Mouse (Mus musculus) heart, embryonic 12.5 days (tissue): ENCODE data around the gene Pdk2. TPM values are rescaled to one million over a fixed set of nuclear protein-coding genes. Genes with fewer than 3 reads are reported as not detected.

Experiments used
- ATAC-seq: fragments of 200-750 bp; cut with Nextera tagmentation; 2 replicates; pipeline ENCODE4 v1.8.0; 2017; ENCODE audit warnings: moderate TSS enrichment, moderate library complexity; ENCODE audit not compliant: insufficient number of reproducible peaks, low FRiP score
- H3K27ac ChIP-seq: fragments of 300-500 bp; sonication (generic); 2 replicates; pipeline ENCODE4 v1.5.1; 2016; ENCODE audit warnings: mild to moderate bottlenecking, moderate library complexity; ENCODE audit not compliant: poor library complexity, severe bottlenecking
- H3K27me3 ChIP-seq: fragments of 300-500 bp; sonication (generic); replicated peaks from 2 replicates; pipeline ENCODE4 v1.6.1; 2016; ENCODE audit warnings: mild to moderate bottlenecking, moderate library complexity
- H3K36me3 ChIP-seq: fragments of 300-500 bp; sonication (generic); 2 replicates; pipeline ENCODE4 v1.6.1; 2016; ENCODE audit warnings: mild to moderate bottlenecking, moderate library complexity
- H3K4me1 ChIP-seq: fragments of 300-500 bp; sonication (generic); replicated peaks from 2 replicates; pipeline ENCODE4 v1.6.1; 2016; ENCODE audit warnings: mild to moderate bottlenecking
- H3K4me2 ChIP-seq: fragments of 300-500 bp; sonication (generic); 2 replicates; pipeline ENCODE4 v1.6.1; 2016; ENCODE audit warnings: mild to moderate bottlenecking, moderate library complexity
- H3K4me3 ChIP-seq: fragments of 300-500 bp; sonication (generic); 2 replicates; pipeline ENCODE4 v1.5.1; 2016; ENCODE audit warnings: mild to moderate bottlenecking
- H3K9ac ChIP-seq: fragments of 300-500 bp; sonication (generic); 2 replicates; pipeline ENCODE4 v1.6.1; 2016; ENCODE audit warnings: mild to moderate bottlenecking, moderate library complexity
- H3K9me3 ChIP-seq: fragments of 300-500 bp; sonication (generic); replicated peaks from 2 replicates; pipeline ENCODE4 v1.6.1; 2016; ENCODE audit warnings: mild to moderate bottlenecking, moderate library complexity
- WGBS: fragments of 180-500 bp; shearing (Covaris S2); methylation state at CpG from one replicate; pipeline ENCODE4 v1.1.7; 2016; 5-methylcytosine and 5-hydroxymethylcytosine counted together
- polyA plus RNA-seq: library from polyadenylated mRNA; unstranded; fragments of >200 nt; fragmentation: Nextera tagmentation; extraction: Ambion mirVana; gene quantifications from 2 replicates; pipeline ENCODE4 v1.2.1, GENCODE M21; 2016

Pdk2 gene
- polyA plus RNA-seq, 1 experiment from 2014 or later, result 65.1 TPM

DNA sequence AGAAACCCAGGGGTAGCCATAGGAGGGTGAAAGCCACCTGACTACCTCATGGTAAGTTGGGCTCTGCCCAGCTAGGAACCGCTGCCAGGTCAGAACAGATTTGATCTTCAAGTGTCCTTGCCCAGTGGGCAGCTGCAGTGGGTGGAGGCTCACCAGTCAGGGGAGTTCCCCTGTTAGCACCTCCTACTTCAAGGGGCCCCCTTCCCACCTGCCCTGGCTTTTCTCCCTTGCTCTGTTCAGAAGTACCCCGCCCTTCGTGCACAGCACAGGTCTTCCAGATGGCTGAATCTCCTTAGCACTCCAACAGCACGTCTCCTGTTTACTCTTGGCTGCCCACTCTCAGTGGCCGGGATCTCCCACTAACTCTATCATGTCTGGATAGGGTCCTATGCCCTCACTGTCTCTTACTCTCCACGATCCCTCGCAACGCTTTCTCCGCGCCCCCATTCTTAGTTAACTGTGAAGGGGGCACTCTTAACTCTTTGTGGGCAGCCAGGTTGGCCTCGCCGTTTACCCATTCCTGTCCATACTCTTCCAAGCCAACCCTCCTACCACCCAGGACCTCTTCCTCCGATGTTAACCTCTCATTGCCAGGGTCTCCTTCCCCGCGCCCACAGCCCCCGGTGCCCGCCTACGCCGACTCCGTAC is 539 bp downstream of the Pdk2 start:
- H3K36me3 ChIP-seq, result peaks cover 48% of the 10 kb centered on the region
- peak overlapping the region; percentile 90 for H3K9ac ChIP-seq
- peak; percentile 63 for ATAC-seq
- peaks cover 14% of the 10 kb centered on the region; the same call in 1 of the 2 replicates for H3K4me1 ChIP-seq
- H3K9me3 ChIP-seq, result no peaks in the 10 kb centered on the region
- H3K4me3 ChIP-seq, result peak overlapping the region; percentile 75
- H3K4me2 ChIP-seq, result peak overlapping the region; percentile 88
- peaks cover 11% of the 10 kb centered on the region for H3K27me3 ChIP-seq
- H3K27ac ChIP-seq, result peak overlapping the region; percentile 73
- WGBS, result under 1% methylated on average over 20 of the region's 20 CpGs

DNA sequence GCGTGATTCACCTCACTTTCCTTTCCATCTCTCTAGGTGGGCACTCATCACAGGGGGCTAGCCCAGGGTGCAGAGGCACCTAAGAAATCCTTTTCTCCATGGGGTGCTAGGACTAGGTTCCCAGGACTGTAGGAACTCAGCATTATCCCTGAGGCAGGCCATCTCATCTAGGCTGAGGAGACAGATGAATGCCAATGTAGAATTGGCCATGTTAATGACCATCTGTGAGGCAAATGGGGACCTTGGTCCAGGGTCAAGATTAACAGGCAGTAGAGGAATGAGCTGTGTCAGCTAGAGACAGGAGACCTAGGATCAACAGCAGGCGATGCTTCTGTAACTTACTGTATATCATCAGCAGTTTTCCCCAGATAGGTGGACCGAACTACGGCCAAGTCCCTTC is 1.4 kb downstream of the Pdk2 start:
- peak overlapping the region; percentile 75; the same call in 1 of the 2 replicates for H3K4me3 ChIP-seq
- no peak for ATAC-seq
- peaks cover 14% of the 10 kb centered on the region for H3K27me3 ChIP-seq
- WGBS, result 81% methylated on average over 4 of the region's 4 CpGs
- no peaks in the 10 kb centered on the region for H3K9me3 ChIP-seq
- H3K27ac ChIP-seq, result peak overlapping the region; percentile 73; the same call in 1 of the 2 replicates
- H3K36me3 ChIP-seq, result peaks cover 47% of the 10 kb centered on the region
- H3K4me1 ChIP-seq, result peaks cover 14% of the 10 kb centered on the region; the same call in 1 of the 2 replicates
- H3K9ac ChIP-seq, result peak overlapping the region; percentile 90
- H3K4me2 ChIP-seq, result peak overlapping the region; percentile 88

DNA sequence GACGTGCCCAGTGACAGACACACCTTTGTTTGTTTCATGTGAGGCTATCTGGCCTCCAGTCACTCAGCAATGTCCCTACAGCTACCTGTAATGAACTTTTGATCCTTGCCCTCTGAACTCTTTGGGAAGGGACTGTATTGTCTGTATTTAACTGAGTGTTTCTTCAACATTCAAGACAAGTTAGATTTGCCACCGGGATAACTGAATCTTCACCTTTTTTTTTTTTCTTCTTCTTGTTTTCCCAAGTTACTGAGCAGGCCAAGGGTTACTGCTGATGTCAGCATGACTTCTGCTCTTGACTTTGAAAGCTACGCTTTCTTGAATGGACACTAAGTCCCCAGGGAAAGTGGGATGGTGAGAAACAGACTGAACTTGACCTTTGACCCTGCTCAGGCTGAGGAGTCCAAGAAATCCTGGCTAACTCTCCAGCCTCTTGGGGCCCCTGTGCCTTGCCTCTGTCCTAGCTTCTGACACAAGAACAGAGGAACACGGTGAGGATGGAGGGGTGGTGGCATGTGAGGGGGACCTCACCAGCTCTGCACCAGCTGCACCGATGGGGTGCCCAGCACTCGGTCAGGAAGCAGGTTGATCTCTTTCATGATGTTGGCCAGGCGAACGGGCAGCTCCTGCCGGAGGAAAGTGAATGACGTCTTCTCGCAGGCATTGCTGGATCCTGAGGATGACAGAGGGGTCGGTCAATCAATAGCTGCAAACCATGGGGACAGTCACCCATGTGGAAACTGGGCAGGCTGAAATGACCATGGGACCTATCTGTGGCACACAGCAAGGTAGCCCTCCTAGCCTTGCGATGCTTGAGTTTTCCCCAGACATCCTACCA is 2.1 kb downstream of the Pdk2 start:
- ATAC-seq, result no peak
- Histone ChIP-seq H3K9ac (no peak overlapping the region), H3K36me3 (peaks cover 45% of the 10 kb centered on the region), H3K4me3 (no peak overlapping the region), H3K27me3 (peaks cover 21% of the 10 kb centered on the region), H3K4me2 (no peak overlapping the region), H3K4me1 (peaks cover 20% of the 10 kb centered on the region), H3K27ac (no peak overlapping the region), H3K9me3 (no peaks in the 10 kb centered on the region)
- WGBS, result 85% methylated on average over 13 of the region's 13 CpGs

DNA sequence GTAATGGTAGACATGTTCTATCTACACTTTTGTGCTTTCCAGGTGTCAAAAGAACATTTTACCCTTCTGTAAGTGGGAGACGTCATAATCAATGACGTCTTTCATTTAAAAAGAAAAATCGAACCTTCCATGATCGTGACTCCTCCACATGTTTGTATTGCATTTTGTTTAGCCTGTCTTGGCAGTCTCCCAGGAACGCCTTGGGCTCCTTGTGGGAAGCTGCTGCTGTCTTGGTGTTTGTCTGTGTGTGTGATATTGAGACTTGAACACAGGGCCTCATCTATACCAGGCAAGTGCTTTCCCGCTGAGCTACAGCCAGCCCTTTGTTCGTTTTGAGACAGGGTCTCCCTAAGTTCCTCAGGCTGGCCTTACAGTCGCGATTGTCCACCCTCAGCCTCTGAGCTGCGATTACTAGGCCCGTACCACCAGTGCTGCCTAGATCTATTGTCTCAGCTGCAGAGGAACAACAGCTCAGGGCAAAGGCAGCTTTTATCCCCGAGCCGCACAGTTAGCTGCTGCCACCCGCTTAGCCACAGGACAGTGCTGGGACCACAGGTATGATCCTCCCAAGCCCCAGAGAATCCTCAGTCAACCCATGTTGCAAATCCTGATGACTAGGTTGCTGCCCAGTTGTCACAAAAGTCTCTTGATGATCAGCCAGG is 2.9 kb downstream of the Pdk2 start:
- peaks cover 45% of the 10 kb centered on the region for H3K36me3 ChIP-seq
- H3K27me3 ChIP-seq, result peaks cover 29% of the 10 kb centered on the region

DNA sequence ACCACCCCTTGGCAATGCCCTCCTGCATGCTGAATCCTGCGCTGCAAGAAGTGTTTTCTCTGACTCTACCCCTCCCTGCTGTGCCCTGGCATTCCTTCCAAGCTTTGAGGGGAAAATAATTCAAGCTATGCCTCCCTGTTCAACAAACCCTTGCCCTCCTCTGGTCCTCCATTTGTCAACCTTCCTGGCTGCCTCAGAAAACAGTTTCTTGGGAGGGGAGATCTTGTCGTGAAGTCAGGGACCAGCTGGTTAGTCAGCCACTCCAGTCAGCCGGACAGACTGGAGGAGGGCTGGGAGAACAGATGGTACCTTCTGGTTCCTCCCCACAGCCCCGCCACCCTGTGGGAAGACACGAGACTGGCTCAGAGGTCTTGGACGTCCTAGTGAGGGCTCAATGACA is 3.8 kb downstream of the Pdk2 start:
- H3K27ac ChIP-seq, result no peak overlapping the region
- WGBS, result 62% methylated on average over 6 of the region's 6 CpGs
- no peak overlapping the region for H3K9ac ChIP-seq
- peaks cover 39% of the 10 kb centered on the region for H3K27me3 ChIP-seq
- H3K36me3 ChIP-seq, result peaks cover 46% of the 10 kb centered on the region
- H3K4me3 ChIP-seq, result no peak overlapping the region
- no peak for ATAC-seq
- H3K9me3 ChIP-seq, result no peaks in the 10 kb centered on the region
- H3K4me2 ChIP-seq, result no peak overlapping the region
- peaks cover 30% of the 10 kb centered on the region for H3K4me1 ChIP-seq

More for the DNA sequence above, 2.9 kb downstream of the Pdk2 start:
- no peaks in the 10 kb centered on the region for H3K9me3 ChIP-seq
- no peak overlapping the region for H3K4me2 ChIP-seq
- H3K4me1 ChIP-seq, result peaks cover 27% of the 10 kb centered on the region
- no peak overlapping the region for H3K4me3 ChIP-seq
- 83% methylated on average over 14 of the region's 14 CpGs for WGBS
- H3K27ac ChIP-seq, result no peak overlapping the region
- H3K9ac ChIP-seq, result no peak overlapping the region
- ATAC-seq, result no peak

DNA sequence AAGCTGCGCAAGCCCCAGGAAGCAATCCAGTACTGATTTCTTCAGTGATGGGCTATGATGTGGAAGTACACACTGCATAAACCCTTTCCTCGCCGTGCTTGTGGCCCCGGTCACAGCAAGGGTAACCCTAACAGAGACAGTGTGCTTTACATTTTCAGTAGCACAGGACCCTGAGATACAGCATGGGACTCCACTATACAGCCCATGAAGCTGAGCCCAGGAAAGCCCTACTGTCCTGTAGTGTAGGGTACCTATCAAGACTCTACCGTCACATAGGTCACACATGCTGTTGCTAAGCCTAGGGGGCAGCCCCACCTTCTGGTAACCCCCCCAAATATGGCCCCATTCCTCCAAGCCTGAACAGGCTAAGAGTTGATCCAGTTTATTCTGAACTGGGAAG is 4.6 kb downstream of the Pdk2 start:
- H3K4me3 ChIP-seq, result no peak overlapping the region
- H3K9me3 ChIP-seq, result no peaks in the 10 kb centered on the region
- ATAC-seq, result no peak

DNA sequence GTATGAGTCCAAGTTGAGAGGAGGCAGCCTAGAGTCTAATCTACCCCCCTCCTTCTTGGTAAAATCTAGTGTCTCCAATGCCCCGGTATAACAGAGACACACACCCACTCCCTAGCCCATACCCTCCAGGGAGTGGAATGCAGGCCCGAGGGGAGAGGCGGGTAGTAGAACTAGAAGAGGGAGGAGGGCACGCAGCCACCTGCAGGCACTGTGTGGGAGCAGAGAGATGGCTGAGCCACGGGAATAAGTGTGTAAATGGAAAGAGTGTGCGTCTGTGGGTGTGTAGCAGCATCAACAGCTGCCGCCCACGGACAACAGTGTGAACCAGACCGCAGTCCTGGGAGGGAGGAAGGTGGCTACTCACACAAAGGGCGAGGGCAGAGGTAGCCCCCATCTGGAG is 6.3 kb downstream of the Pdk2 start:
- 68% methylated on average over 10 of the region's 10 CpGs for WGBS
- no peak overlapping the region for H3K9ac ChIP-seq
- H3K4me1 ChIP-seq, result peaks cover 19% of the 10 kb centered on the region
- H3K36me3 ChIP-seq, result peaks cover 57% of the 10 kb centered on the region
- no peak for ATAC-seq
- H3K9me3 ChIP-seq, result no peaks in the 10 kb centered on the region
- H3K27ac ChIP-seq, result no peak overlapping the region
- no peak overlapping the region for H3K4me2 ChIP-seq
- no peak overlapping the region for H3K4me3 ChIP-seq
- H3K27me3 ChIP-seq, result peaks cover 39% of the 10 kb centered on the region

More for the DNA sequence above, 4.6 kb downstream of the Pdk2 start:
- WGBS, result 90% methylated on average over 5 of the region's 5 CpGs
- Histone ChIP-seq H3K36me3 (peaks cover 53% of the 10 kb centered on the region), H3K4me1 (peaks cover 27% of the 10 kb centered on the region), H3K9ac (no peak overlapping the region), H3K27ac (no peak overlapping the region), H3K27me3 (peaks cover 39% of the 10 kb centered on the region), H3K4me2 (no peak overlapping the region)

DNA sequence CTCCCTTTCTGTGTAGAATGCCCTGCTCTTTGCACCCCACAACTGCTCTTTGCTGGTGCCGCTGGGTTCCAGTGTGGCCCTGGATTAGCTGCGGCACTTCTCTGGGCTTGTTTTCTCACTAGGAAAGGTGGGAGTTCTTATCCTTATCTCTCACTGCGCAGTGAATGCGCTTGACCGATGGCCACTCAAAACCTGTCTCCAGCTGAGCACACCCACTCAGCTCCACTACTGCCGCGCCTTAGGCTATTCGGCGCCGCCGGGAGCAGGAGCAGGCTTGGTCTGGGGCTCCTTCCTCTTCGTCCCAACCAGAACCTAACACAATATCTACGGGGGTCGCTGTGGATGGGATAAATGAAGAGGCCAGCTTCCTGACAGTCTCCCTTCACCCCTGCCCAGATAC is 7.5 kb downstream of the Pdk2 start:
- Histone ChIP-seq H3K9me3 (no peaks in the 10 kb centered on the region), H3K4me1 (peaks cover 17% of the 10 kb centered on the region), H3K36me3 (peaks cover 62% of the 10 kb centered on the region), H3K4me3 (peak overlapping the region; percentile 12; the same call in 1 of the 2 replicates), H3K9ac (peak overlapping the region; percentile 43), H3K4me2 (peak overlapping the region; percentile 45), H3K27me3 (peaks cover 39% of the 10 kb centered on the region), H3K27ac (no peak overlapping the region)
- ATAC-seq, result no peak
- WGBS, result 18% methylated on average over 14 of the region's 14 CpGs

DNA sequence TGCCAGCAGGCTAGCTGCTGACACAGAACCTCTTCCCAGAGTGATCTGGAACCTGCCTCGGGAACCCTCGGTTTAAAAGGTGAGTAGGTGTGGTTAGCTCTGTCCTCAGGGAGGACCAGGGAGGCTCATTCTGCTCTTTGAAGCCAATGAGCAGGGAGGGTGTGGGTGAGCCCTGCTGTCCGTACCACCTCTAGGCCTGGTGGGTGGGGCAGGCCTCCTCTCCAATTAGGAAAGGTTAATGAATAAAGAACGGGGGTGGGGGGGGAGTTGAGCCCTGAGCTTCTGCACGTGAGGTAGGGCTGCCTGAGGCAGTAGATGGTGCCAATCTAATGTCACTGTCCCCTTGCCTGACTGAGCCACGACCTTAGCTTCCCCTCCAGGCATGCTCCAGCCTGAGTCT is 8.2 kb downstream of the Pdk2 start:
- H3K4me1 ChIP-seq, result peaks cover 17% of the 10 kb centered on the region
- peaks cover 61% of the 10 kb centered on the region for H3K36me3 ChIP-seq
- H3K27me3 ChIP-seq, result peaks cover 42% of the 10 kb centered on the region
- no peak overlapping the region for H3K27ac ChIP-seq
- H3K9me3 ChIP-seq, result no peaks in the 10 kb centered on the region
- 0 out of 2 replicates have a peak overlapping the region, but pooled peaks have one; percentile 43 for H3K9ac ChIP-seq
- H3K4me3 ChIP-seq, result no peak overlapping the region
- WGBS, result 37% methylated on average over 6 of the region's 6 CpGs
- no peak for ATAC-seq
- H3K4me2 ChIP-seq, result 0 out of 2 replicates have a peak overlapping the region, but pooled peaks have one; percentile 45

DNA sequence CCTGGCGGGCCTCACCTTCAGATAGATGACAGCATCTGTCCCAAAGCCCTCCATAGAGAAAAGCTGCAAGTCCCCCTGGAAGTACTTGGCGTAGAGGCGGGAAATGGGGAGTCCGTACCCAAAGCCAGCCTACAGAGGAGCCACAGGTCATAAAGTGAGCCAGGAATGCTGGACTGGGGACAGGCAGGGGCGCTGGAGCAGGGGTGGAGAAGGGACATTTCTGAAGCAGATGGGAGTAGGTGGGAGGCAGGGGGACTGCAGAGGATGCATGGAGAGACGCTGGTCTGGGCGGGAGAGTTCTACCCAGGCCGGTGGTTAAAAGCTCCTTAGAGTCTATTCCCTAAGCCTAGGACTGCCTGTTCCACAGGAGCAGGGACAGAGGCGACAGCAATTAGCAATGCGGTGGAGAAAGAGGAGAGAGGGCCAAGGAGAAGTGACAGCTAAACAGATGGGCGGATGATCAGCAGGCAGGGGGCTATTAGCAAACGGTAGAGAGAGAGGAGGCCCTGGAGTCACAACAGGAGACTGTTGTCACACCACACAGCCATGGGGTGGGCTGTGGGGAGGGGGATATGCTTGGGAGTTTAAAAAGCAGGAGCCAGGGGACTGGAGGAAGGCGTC is 13.2 kb downstream of the Pdk2 start:
- 36% methylated on average over 13 of the region's 13 CpGs for WGBS

More for the DNA sequence above, 13.2 kb downstream of the Pdk2 start:
- Histone ChIP-seq H3K9ac (no peak overlapping the region), H3K9me3 (no peaks in the 10 kb centered on the region), H3K4me3 (no peak overlapping the region), H3K4me2 (no peak overlapping the region), H3K27me3 (0 out of 2 replicates have a peak, but pooled peaks cover 10% of the 10 kb centered on the region), H3K36me3 (peaks cover 72% of the 10 kb centered on the region), H3K4me1 (no peaks in the 10 kb centered on the region; the same call in 1 of the 2 replicates), H3K27ac (no peak overlapping the region)
- ATAC-seq, result no peak
